Comparison of ENCODE assay signal across 23 mouse cellular contexts in genomic region chr9:56872105-56872903, GRCm38 (mm10). TPM values are rescaled to one million over a fixed set of nuclear protein-coding genes. Genes with fewer than 3 reads are reported as not detected.
DNase-seq lines count a peak whose midpoint lies in the region; ATAC-seq and TF ChIP-seq lines count a peak whose summit lies in the region.
"Had no signal": no experiment of that assay in that cellular context is flagged by ENCODE, and none has a peak within 500 bp of the region (broad histone marks: within the 10 kb centered on the region; RNA-seq: fewer than 3 reads in every experiment).

No protein-coding gene starts in this region.

- WGBS in heart, embryonic 10.5 days = 71% methylated on average over 5 of the region's 5 CpGs
- WGBS in kidney, embryonic 16.5 days = 84% methylated on average over 5 of the region's 5 CpGs
- 58% methylated on average over 5 of the region's 5 CpGs for WGBS in heart, postnatal 0 days
- 77% methylated on average over 5 of the region's 5 CpGs for WGBS in midbrain, embryonic 14.5 days

- TF ChIP-seq EP300 in heart, postnatal 0 days (IDR thresholded peaks at IDR 0.05; ENCODE audit: low read depth) = no peak

- no peak overlapping the region for H3K9ac ChIP-seq in kidney, embryonic 16.5 days (replicated peaks; ENCODE audit: low read length)
- H3K9ac ChIP-seq in heart, postnatal 0 days (replicated peaks; ENCODE audit: low read depth, low read length) = no peak overlapping the region
- no peak overlapping the region for H3K9ac ChIP-seq in midbrain, embryonic 14.5 days (replicated peaks; ENCODE audit: low read length)

- no peak for TF ChIP-seq CTCF in heart, postnatal 0 days (IDR thresholded peaks at IDR 0.05; ENCODE audit: low read depth)

- no peak for ATAC-seq in kidney, embryonic 16.5 days (ENCODE audit: low FRiP score, low TSS enrichment)
- no peak for ATAC-seq in heart, postnatal 0 days (ENCODE audit: insufficient read depth, low read depth)
- ATAC-seq in midbrain, embryonic 14.5 days (ENCODE audit: low FRiP score, low TSS enrichment) = no peak
- ATAC-seq: activated CD4-positive, CD25-positive, alpha-beta regulatory T cell, adult 4 months; Patski had no signal

- no peaks in the 10 kb centered on the region for H3K27me3 ChIP-seq in heart, embryonic 10.5 days (ENCODE audit: insufficient read depth, poor library complexity, severe bottlenecking)
- no peaks in the 10 kb centered on the region for H3K27me3 ChIP-seq in kidney, embryonic 16.5 days (ENCODE audit: insufficient read depth, low read length)
- H3K27me3 ChIP-seq in heart, postnatal 0 days (ENCODE audit: control insufficient read depth, insufficient read depth, low read length) = no peaks in the 10 kb centered on the region
- H3K27me3 ChIP-seq in midbrain, embryonic 14.5 days (ENCODE audit: control insufficient read depth, insufficient read depth, low read length) = no peaks in the 10 kb centered on the region
- H3K27me3 ChIP-seq: Patski had no signal

- no peaks in the 10 kb centered on the region for H3K9me3 ChIP-seq in heart, embryonic 10.5 days
- H3K9me3 ChIP-seq in kidney, embryonic 16.5 days (ENCODE audit: low read length) = no peaks in the 10 kb centered on the region
- H3K9me3 ChIP-seq in heart, postnatal 0 days (replicated peaks; ENCODE audit: control insufficient read depth, low read length) = no peaks in the 10 kb centered on the region
- no peaks in the 10 kb centered on the region for H3K9me3 ChIP-seq in midbrain, embryonic 14.5 days (ENCODE audit: control insufficient read depth, low read length)
- H3K9me3 ChIP-seq: forebrain, embryonic 10.5 days; hindbrain, embryonic 10.5 days had no signal

- H3K4me2 ChIP-seq in kidney, embryonic 16.5 days (replicated peaks; ENCODE audit: low read depth, low read length) = no peak overlapping the region
- H3K4me2 ChIP-seq in heart, postnatal 0 days (ENCODE audit: low read depth, low read length) = no peak overlapping the region
- H3K4me2 ChIP-seq in midbrain, embryonic 14.5 days (ENCODE audit: low read length) = no peak overlapping the region
- H3K4me2 ChIP-seq: liver, embryonic 11.5 days; midbrain, embryonic 11.5 days had no signal

- intact Hi-C loops in heart, postnatal 14 days (cut with DNase I) = no loop called here

- peak overlapping the region; percentile 79; the same call in 1 of the 2 replicates for H3K27ac ChIP-seq in heart, embryonic 10.5 days
- H3K27ac ChIP-seq in kidney, embryonic 16.5 days (ENCODE audit: low read length) = peak overlapping the region; percentile 63; the same call in 1 of the 2 replicates
- peak overlapping the region; percentile 76 for H3K27ac ChIP-seq in heart, postnatal 0 days (ENCODE audit: low read depth)
- no peak overlapping the region for H3K27ac ChIP-seq in midbrain, embryonic 14.5 days (replicated peaks; ENCODE audit: low read depth, low read length)
- H3K27ac ChIP-seq: forebrain, embryonic 10.5 days; hindbrain, embryonic 10.5 days had no signal

- H3K4me1 ChIP-seq in heart, embryonic 10.5 days = peaks cover 87% of the 10 kb centered on the region
- peaks cover 80% of the 10 kb centered on the region for H3K4me1 ChIP-seq in kidney, embryonic 16.5 days (ENCODE audit: insufficient read depth, low read length)
- peaks cover 66% of the 10 kb centered on the region for H3K4me1 ChIP-seq in heart, postnatal 0 days (ENCODE audit: control insufficient read depth, insufficient read depth)
- 0 out of 2 replicates have a peak, but pooled peaks cover 6% of the 10 kb centered on the region for H3K4me1 ChIP-seq in midbrain, embryonic 14.5 days (ENCODE audit: control insufficient read depth, insufficient read depth, low read length)

- DNase-seq in heart, embryonic 10.5 days (ENCODE audit: low spot score) = no peak
- no peak for DNase-seq in heart, postnatal 14 days
- no peak for DNase-seq in kidney, postnatal 10 days
- peak; percentile 53 for DNase-seq in NIH3T3 (ENCODE audit: low read depth)
- no peak for DNase-seq in heart, postnatal 0 days (ENCODE audit: low spot score)
- no peak for DNase-seq in midbrain, embryonic 14.5 days
- DNase-seq: adrenal gland, postnatal 14 days; cerebellum, adult 18-20 months; cerebellum, postnatal 36 days; kidney, adult 9 months; layer of hippocampus, adult 9-11 months; lung, adult 2 months; right cerebral cortex, postnatal 25 days; thymus, postnatal 4 days had no signal

- no peak overlapping the region for H3K4me3 ChIP-seq in heart, embryonic 10.5 days
- no peak overlapping the region for H3K4me3 ChIP-seq in kidney, embryonic 16.5 days (ENCODE audit: low read length)
- no peak overlapping the region for H3K4me3 ChIP-seq in heart, postnatal 0 days (ENCODE audit: low read depth, low read length)
- H3K4me3 ChIP-seq in midbrain, embryonic 14.5 days (replicated peaks; ENCODE audit: low read depth, low read length) = no peak overlapping the region
- H3K4me3 ChIP-seq: forebrain, embryonic 10.5 days; hindbrain, embryonic 10.5 days had no signal

- H3K36me3 ChIP-seq in heart, embryonic 10.5 days = peaks cover 26% of the 10 kb centered on the region
- no peaks in the 10 kb centered on the region for H3K36me3 ChIP-seq in kidney, embryonic 16.5 days (ENCODE audit: insufficient read depth, low read length)
- no peaks in the 10 kb centered on the region for H3K36me3 ChIP-seq in heart, postnatal 0 days (replicated peaks; ENCODE audit: control insufficient read depth, insufficient read depth, low read length)
- H3K36me3 ChIP-seq in midbrain, embryonic 14.5 days (ENCODE audit: control insufficient read depth, insufficient read depth, low read length) = no peaks in the 10 kb centered on the region
- H3K36me3 ChIP-seq: forebrain, embryonic 10.5 days; hindbrain, embryonic 10.5 days had no signal

RNA-seq across cellular contexts. Expression of gene Cspg4, which starts 7.5 kb away (rescaled TPM):
- polyA plus RNA-seq in heart, embryonic 10.5 days (2016; fragmentation: Nextera tagmentation; extraction: Ambion mirVana) = 22.5 and 39.4 TPM in 2 replicates
- 10 to 100 TPM; 26.1 to 28.4 TPM for total RNA-seq in heart, postnatal 14 days (2021)
- 30.5 and 32.6 TPM in 2 replicates for polyA plus RNA-seq in kidney, embryonic 16.5 days (2015; fragmentation: Nextera tagmentation; extraction: Ambion mirVana)
- total RNA-seq in heart, postnatal 0 days (2014; rRNA removed; ENCODE audit: low replicate concordance) = 62.4 and 93.5 TPM in 2 replicates
- polyA plus RNA-seq in heart, postnatal 0 days (2015; fragmentation: Nextera tagmentation; extraction: Ambion mirVana) = 14.4 and 17.4 TPM in 2 replicates
- 4.1 TPM in 2 replicates for polyA plus RNA-seq in midbrain, embryonic 14.5 days (2014; fragmentation: Nextera tagmentation; extraction: Ambion mirVana)
- polyA plus RNA-seq: macrophage had no signal

RNA-seq across cellular contexts. Expression of gene Odf3l1, which starts 7.8 kb away (rescaled TPM):
- 0.64 and 1.4 TPM in 2 replicates for polyA plus RNA-seq in heart, embryonic 10.5 days (2016; fragmentation: Nextera tagmentation; extraction: Ambion mirVana)
- not detected for total RNA-seq in heart, postnatal 14 days (2021)
- polyA plus RNA-seq in kidney, embryonic 16.5 days (2015; fragmentation: Nextera tagmentation; extraction: Ambion mirVana) = 0.26 and 0.32 TPM in 2 replicates
- not detected in 2 replicates for total RNA-seq in heart, postnatal 0 days (2014; rRNA removed; ENCODE audit: low replicate concordance)
- polyA plus RNA-seq in heart, postnatal 0 days (2015; fragmentation: Nextera tagmentation; extraction: Ambion mirVana) = 0.12 and 0.36 TPM in 2 replicates
- not detected in 2 replicates for polyA plus RNA-seq in midbrain, embryonic 14.5 days (2014; fragmentation: Nextera tagmentation; extraction: Ambion mirVana)
- total RNA-seq: left cerebral cortex, postnatal 10 days had no signal
- polyA plus RNA-seq: activated CD4-positive, CD25-positive, alpha-beta regulatory T cell, adult 4 months; forebrain, embryonic 10.5 days; liver, embryonic 11.5 days; macrophage; midbrain, embryonic 11.5 days; Patski had no signal

RNA-seq across cellular contexts. Expression of gene Snx33, which starts 55.9 kb away (rescaled TPM):
- polyA plus RNA-seq in heart, embryonic 10.5 days (2016; fragmentation: Nextera tagmentation; extraction: Ambion mirVana) = 8.0 and 8.1 TPM in 2 replicates
- total RNA-seq in heart, postnatal 14 days (2021) = 10 to 100 TPM in 1 of 2 experiments, 1 to 10 TPM in 1; 9.9 to 11.7 TPM
- 11.9 and 12.3 TPM in 2 replicates for polyA plus RNA-seq in kidney, embryonic 16.5 days (2015; fragmentation: Nextera tagmentation; extraction: Ambion mirVana)
- 11.4 and 13.5 TPM in 2 replicates for total RNA-seq in heart, postnatal 0 days (2014; rRNA removed; ENCODE audit: low replicate concordance)
- polyA plus RNA-seq in heart, postnatal 0 days (2015; fragmentation: Nextera tagmentation; extraction: Ambion mirVana) = 4.4 and 5.2 TPM in 2 replicates
- polyA plus RNA-seq in midbrain, embryonic 14.5 days (2014; fragmentation: Nextera tagmentation; extraction: Ambion mirVana) = 1.6 and 2.5 TPM in 2 replicates
